Mouse (Mus musculus) limb, embryonic 15.5 days (tissue): Measurements from ENCODE around the gene Dr1. TPM values are rescaled to one million over a fixed set of nuclear protein-coding genes. Genes with fewer than 3 reads are reported as not detected.
"Not testable (repeated sequence)": the region's sequence is repeated elsewhere in the genome, so short reads cannot be mapped to it uniquely, and the experiment has no call there.

ENCODE experiments used
- ATAC-seq: fragments of 200-750 bp; cut with Nextera tagmentation; 2 replicates; pipeline ENCODE4 v1.8.0; 2017; ENCODE audit warnings: low read depth, moderate TSS enrichment; ENCODE audit not compliant: insufficient number of reproducible peaks, low FRiP score, low TSS enrichment
- H3K27ac ChIP-seq: fragments of 300-500 bp; sonication (generic); 2 replicates; pipeline ENCODE4 v1.5.1; 2015; ENCODE audit warnings: moderate library complexity, mild to moderate bottlenecking, inconsistent platforms
- H3K27me3 ChIP-seq: fragments of 300-500 bp; sonication (generic); 2 replicates; pipeline ENCODE4 v1.6.1; 2015; ENCODE audit warnings: inconsistent platforms
- H3K36me3 ChIP-seq: fragments of 300-500 bp; sonication (generic); 2 replicates; pipeline ENCODE4 v1.6.1; 2015; ENCODE audit warnings: inconsistent platforms
- H3K4me1 ChIP-seq: fragments of 300-500 bp; sonication (generic); 2 replicates; pipeline ENCODE4 v1.6.1; 2015; ENCODE audit warnings: inconsistent platforms
- H3K4me2 ChIP-seq: fragments of 300-500 bp; sonication (generic); 2 replicates; pipeline ENCODE4 v1.6.1; 2015; ENCODE audit warnings: mild to moderate bottlenecking, inconsistent platforms
- H3K4me3 ChIP-seq: fragments of 300-500 bp; sonication (generic); 2 replicates; pipeline ENCODE4 v1.5.1; 2015; ENCODE audit warnings: mild to moderate bottlenecking, inconsistent platforms
- H3K9ac ChIP-seq: fragments of 300-500 bp; sonication (generic); 2 replicates; pipeline ENCODE4 v1.6.1; 2015; ENCODE audit warnings: inconsistent platforms
- H3K9me3 ChIP-seq: fragments of 300-500 bp; sonication (generic); 2 replicates; pipeline ENCODE4 v1.6.1; 2016; ENCODE audit warnings: inconsistent platforms
- WGBS: fragments of 180-500 bp; shearing (Covaris S2); methylation state at CpG from one replicate; pipeline ENCODE4 v1.1.7; 2015; 5-methylcytosine and 5-hydroxymethylcytosine counted together
- polyA plus RNA-seq: library from polyadenylated mRNA; unstranded; fragments of >200 nt; fragmentation: Nextera tagmentation; extraction: Ambion mirVana; gene quantifications from 2 replicates; pipeline ENCODE4 v1.2.1, GENCODE M21; 2015

Gene Dr1
- 45.1 and 47.4 TPM in 2 replicates for polyA plus RNA-seq

DNA sequence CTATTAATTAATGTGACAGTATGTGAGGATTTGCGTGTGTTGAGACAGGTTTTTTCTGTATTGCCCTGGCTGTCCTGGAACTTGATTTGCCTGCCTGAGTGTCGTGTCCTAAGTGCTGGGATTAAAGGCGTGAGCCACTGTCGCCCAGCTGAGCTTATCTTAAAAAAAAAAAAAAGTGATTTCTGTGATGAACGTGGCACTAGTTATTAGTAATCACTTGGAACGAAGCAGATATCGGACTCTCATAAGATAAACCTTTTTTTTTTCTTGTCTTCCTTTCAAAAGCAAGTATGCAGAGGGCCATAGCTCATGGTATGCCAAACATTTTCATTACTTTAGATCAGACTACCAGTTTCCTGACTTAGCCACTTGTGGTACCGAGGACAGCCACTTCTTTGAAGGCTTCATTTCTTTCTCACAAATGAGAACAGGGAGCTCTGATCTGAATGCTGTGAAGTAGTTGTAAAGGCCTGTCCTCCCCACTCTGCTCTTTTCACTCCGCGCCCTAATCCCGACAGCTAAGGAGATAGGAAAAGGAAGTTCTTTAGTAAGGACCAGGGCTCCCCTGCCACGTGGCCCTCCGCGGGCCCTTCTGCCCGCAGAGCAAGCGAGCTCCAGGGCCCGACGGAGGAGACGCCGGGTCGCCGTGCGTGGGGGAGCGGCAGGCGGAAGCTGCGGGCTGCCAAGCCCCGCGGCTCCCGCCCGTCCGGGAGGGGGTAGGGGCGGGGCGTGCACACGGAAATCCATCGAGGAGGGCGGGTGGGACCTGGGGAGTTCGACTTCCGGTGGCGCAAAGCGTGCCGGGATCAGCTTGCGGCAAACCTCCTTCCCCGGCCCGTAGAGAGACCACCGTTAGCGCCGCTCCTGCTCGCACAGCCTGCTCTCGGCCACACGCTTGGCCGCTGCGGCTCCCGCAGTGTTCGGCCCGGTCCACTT lies at the start of gene Dr1:
TSS of gene Dr1 (plus strand) at position 771 of the 936 bp plus-strand sequence.
- H3K9ac ChIP-seq = peak within 1 kb of the TSS; percentile 97
- peaks cover 7% of the 10 kb centered on the region; the same call in 1 of the 2 replicates for H3K36me3 ChIP-seq
- 2% methylated on average over 55 of the region's 55 CpGs for WGBS
- H3K4me3 ChIP-seq = peak within 1 kb of the TSS; percentile 98
- H3K27ac ChIP-seq = peak within 1 kb of the TSS; percentile 95
- ATAC-seq = peak; percentile 96
- H3K4me2 ChIP-seq = peak within 1 kb of the TSS; percentile 74
- no peaks in the 10 kb centered on the region for H3K27me3 ChIP-seq
- peaks cover 13% of the 10 kb centered on the region; the same call in 1 of the 2 replicates for H3K4me1 ChIP-seq
- no peaks in the 10 kb centered on the region for H3K9me3 ChIP-seq

DNA sequence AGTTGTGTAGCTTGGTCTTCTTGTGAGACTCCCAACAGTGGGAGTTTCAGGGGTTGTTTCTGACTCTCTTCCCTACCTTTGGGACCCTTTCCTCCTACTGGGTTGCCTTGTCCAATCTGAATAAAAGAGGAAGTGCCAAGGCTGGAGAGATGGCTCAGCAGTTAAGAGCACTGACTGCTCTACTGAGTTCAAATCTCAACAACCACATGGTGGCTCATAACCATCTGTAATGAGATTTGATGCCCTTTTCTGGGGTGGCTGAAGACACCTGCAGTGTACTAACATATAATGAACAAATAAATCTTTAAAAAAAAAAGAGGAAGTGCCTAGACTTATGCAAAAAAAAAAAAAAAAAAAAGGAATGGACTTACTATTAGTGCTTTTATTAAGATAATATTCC lies 44.6 kb upstream of the Dr1 start:
- Histone ChIP-seq H3K36me3 (no peaks in the 10 kb centered on the region), H3K9me3 (no peaks in the 10 kb centered on the region), H3K4me2 (no peak overlapping the region), H3K4me1 (no peaks in the 10 kb centered on the region), H3K27ac (no peak overlapping the region), H3K27me3 (no peaks in the 10 kb centered on the region), H3K9ac (no peak overlapping the region), H3K4me3 (no peak overlapping the region)
- no peak for ATAC-seq

DNA sequence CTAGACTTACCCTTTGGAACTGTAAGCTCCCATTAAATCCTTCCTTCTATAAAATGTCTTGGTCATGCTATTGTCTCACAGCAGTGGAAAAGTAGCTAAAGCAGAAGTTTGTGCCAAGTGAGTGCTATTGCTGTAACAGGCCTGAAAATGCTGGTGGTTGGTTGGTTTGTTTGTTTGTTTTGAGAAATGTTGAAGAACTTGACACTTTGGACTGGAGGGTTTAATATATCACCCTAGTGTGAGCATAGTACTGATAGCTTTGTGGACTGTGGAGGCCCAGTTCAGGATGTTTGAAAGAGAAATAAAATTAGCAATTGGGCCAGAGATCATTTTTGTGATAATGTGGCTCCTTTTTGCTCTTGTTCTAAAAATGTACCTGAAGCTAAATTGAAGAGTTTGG lies 42.5 kb upstream of the Dr1 start:
- ATAC-seq = no peak
- Histone ChIP-seq H3K36me3 (no peaks in the 10 kb centered on the region), H3K9me3 (no peaks in the 10 kb centered on the region), H3K4me3 (no peak overlapping the region), H3K27me3 (no peaks in the 10 kb centered on the region), H3K27ac (no peak overlapping the region), H3K9ac (no peak overlapping the region), H3K4me1 (no peaks in the 10 kb centered on the region), H3K4me2 (no peak overlapping the region)

DNA sequence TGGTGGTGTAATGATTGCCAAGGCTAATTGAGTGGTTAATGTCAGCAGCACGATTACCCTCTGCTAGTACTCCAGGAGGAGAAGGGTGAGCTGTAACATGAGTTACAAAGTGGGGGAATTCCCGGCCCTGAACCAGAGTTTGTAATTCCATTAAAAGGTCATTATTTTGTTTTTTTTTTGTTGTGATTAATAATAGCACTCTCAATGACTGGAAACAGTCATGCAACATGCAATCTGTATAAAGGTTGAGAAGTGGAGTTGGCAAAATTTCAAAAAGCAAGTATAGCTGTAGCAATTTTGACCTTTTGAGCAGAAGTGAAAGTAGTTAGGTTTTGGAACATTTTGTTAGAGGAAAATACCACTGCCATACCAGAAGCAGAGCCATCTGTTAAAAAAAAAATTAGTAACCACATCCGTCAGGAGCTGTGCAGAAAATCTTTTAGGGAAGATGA lies 22.4 kb upstream of the Dr1 start:
- Histone ChIP-seq H3K9ac (no peak overlapping the region), H3K4me1 (no peaks in the 10 kb centered on the region), H3K9me3 (no peaks in the 10 kb centered on the region), H3K27me3 (no peaks in the 10 kb centered on the region), H3K4me3 (no peak overlapping the region), H3K36me3 (no peaks in the 10 kb centered on the region), H3K27ac (no peak overlapping the region), H3K4me2 (no peak overlapping the region)
- no peak for ATAC-seq
- 47% methylated on average over 3 of the region's 3 CpGs for WGBS

DNA sequence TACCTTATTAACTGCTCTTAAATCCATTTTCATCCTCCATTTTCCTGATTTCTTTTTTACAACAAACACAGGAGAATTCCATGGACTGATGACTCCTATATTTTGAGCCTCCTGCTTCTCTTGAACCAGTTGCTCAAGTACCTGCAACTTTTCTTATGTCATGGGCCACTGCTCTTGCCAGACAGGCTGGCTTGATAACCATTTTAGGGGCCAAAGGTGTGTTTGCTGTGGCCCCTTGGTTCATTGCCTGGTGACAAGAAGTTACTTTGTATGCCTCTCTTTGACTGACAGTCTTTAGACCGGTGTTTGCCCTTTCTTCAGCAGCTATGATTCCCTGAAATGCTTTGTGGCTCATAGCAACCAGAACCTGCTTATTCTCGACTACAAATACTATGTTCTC lies 18.7 kb upstream of the Dr1 start:
- Histone ChIP-seq H3K4me3 (no peak overlapping the region), H3K36me3 (no peaks in the 10 kb centered on the region), H3K9ac (no peak overlapping the region), H3K4me1 (no peaks in the 10 kb centered on the region), H3K9me3 (no peaks in the 10 kb centered on the region), H3K4me2 (no peak overlapping the region), H3K27ac (no peak overlapping the region), H3K27me3 (no peaks in the 10 kb centered on the region)
- ATAC-seq = no peak
- 66% methylated on average over 2 of the region's 2 CpGs for WGBS

DNA sequence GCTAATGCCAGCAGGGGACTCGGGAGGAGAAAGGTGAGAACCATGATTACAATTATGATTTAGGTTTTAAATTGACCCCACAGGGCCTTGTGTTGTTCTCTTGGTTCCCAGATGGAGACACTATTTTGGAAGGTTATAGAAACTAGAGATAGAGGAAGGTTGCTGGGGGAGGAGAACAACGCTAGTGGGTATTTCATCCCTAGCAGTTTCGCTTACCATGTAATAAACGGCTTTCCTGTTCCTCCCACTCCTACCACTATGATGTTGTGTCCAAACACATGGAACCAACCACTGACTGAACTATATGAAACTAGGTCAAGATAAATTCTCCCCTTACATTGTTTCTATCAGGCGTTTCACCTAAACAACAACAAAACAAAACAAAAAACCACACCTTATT lies 13.4 kb upstream of the Dr1 start:
- Histone ChIP-seq H3K4me2 (no peak overlapping the region), H3K27ac (no peak overlapping the region), H3K4me1 (no peaks in the 10 kb centered on the region), H3K36me3 (no peaks in the 10 kb centered on the region), H3K27me3 (no peaks in the 10 kb centered on the region), H3K9me3 (no peaks in the 10 kb centered on the region), H3K4me3 (no peak overlapping the region), H3K9ac (no peak overlapping the region)
- WGBS = 70% methylated on average over 5 of the region's 5 CpGs
- no peak for ATAC-seq

DNA sequence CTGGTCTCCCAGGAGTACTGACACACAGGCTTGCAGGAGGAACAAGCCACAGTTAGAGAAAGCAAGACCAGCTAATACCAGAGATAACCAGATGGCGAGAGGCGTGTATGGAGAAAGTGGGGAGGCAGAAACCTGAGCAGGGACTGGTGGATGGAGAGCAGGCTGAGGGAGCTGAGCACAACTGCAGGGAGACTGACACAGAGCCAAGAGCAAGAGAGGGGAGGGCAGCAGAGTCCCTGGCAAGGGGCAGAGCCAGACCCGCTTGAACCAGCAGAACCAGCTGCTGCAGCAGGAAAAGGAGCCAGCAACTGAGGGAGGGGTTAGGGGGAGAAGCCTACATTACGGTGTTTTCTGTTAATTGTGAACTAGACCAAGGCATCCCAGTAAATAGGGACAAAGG lies 6.0 kb upstream of the Dr1 start:
- H3K4me2 ChIP-seq = no peak overlapping the region; the same call in 1 of the 2 replicates
- H3K36me3 ChIP-seq = no peaks in the 10 kb centered on the region
- H3K4me1 ChIP-seq = peaks cover 4% of the 10 kb centered on the region
- H3K9ac ChIP-seq = no peak overlapping the region
- no peak overlapping the region for H3K4me3 ChIP-seq
- H3K27ac ChIP-seq = peak overlapping the region; percentile 54; the same call in 1 of the 2 replicates
- no peak for ATAC-seq
- H3K27me3 ChIP-seq = no peaks in the 10 kb centered on the region
- WGBS = 27% methylated on average over 4 of the region's 4 CpGs
- H3K9me3 ChIP-seq = no peaks in the 10 kb centered on the region

DNA sequence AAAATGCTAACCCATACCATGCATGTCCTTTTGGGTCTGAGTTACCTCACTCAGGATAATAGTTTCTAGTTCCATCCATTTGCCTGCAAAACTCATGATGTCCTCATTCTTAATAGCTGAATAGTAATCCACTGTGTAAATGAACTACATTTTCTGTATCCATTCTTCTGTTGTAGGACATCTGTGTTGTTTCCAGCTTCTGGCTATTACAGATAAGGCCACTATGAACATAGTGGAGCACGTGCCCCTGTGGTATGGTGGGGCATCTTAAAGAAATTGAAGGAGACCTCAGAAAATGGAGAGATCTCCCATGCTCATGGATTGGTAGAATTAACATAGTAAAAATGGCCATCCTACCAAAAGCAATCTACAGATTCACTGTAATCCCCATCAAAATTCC lies 4.9 kb upstream of the Dr1 start:
- ATAC-seq, H3K27me3 ChIP-seq, H3K9ac ChIP-seq, H3K9me3 ChIP-seq, H3K27ac ChIP-seq, H3K36me3 ChIP-seq, H3K4me1 ChIP-seq, H3K4me3 ChIP-seq, H3K4me2 ChIP-seq: not testable (repeated sequence)
- WGBS = 87% methylated on average over 1 of the region's 1 CpGs

DNA sequence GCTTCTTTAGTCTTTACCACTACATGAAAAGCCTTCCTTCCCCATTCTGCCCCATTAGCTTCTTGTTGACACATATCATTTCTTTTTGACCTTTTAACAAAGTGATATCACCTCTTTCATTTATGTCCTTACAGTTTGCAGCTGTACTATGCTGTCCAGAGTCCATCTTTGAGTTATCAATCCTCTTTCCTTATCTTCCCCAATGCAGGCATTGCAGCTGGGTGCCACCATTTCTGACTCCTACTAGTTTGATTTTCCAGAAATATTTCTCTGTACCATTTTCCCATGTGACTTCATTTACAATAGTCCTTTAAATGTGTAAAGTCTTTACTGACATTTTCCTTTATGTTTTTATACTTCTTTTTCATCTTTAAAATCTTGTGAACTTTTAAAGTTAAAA lies 1.7 kb upstream of the Dr1 start:
- no peak overlapping the region for H3K4me2 ChIP-seq
- no peak overlapping the region for H3K27ac ChIP-seq
- H3K9me3 ChIP-seq = no peaks in the 10 kb centered on the region
- no peaks in the 10 kb centered on the region for H3K36me3 ChIP-seq
- no peaks in the 10 kb centered on the region for H3K27me3 ChIP-seq
- H3K9ac ChIP-seq = no peak overlapping the region
- H3K4me3 ChIP-seq = no peak overlapping the region
- H3K4me1 ChIP-seq = peaks cover 17% of the 10 kb centered on the region
- ATAC-seq = no peak

DNA sequence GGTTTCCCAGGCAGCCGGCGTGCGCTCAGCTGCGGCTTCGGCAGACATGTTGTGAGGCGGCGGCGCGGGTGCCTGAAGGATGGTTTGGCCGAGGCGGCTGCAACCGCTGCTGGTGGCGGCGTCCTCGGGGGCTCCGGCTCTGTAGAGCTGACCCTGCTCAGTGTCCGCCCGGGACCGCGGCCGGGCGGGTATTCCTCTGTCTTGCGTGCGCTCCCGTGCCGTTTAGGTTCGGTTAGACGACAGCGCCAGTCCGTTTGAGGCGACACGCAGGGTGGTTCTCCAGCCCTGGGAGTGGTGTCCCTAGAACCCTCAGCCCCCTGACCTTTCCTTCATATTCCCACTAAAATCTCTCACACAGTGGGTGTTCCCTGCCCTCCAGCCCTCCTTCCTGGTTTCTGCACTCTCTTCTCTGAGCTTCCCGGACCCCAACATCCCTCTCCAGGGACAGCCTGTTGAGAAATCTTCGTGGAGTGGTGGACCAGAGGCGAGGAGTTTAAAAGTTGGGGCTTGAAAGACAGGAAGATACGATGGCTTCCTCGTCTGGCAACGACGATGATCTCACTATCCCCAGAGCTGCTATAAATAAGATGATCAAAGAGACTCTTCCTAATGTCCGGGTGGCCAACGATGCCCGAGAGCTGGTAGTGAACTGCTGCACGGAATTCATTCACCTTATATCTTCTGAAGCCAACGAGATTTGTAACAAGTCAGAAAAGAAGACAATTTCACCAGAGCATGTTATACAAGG lies 540 bp downstream of the Dr1 start:
- peak; percentile 48 for ATAC-seq
- Histone ChIP-seq H3K4me2 (peak overlapping the region; percentile 74), H3K4me1 (peaks cover 13% of the 10 kb centered on the region; the same call in 1 of the 2 replicates), H3K27me3 (no peaks in the 10 kb centered on the region), H3K9me3 (no peaks in the 10 kb centered on the region), H3K27ac (peak overlapping the region; percentile 95), H3K36me3 (peaks cover 9% of the 10 kb centered on the region; the same call in 1 of the 2 replicates), H3K4me3 (peak overlapping the region; percentile 98), H3K9ac (peak overlapping the region; percentile 97)
- WGBS = under 1% methylated on average over 44 of the region's 44 CpGs

DNA sequence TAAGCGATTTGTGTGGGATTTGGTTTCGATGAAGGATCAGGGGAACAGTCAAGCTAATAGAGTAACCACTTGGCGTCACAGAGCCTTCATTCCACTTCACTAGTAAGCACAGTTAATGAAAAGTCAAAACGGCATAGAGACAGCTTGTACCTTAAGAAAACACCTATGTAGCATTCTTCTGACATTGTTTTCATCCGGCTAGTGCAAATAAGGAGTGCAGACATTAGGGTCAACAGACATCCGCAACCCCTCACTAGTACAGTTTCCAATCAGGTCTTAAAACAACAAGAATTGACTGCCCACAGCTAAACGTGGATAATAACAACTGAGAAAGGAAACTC lies 1.1 kb downstream of the Dr1 start:
- H3K4me2 ChIP-seq = peak overlapping the region; percentile 74
- 11% methylated on average over 7 of the region's 7 CpGs for WGBS
- H3K27me3 ChIP-seq = no peaks in the 10 kb centered on the region
- H3K4me1 ChIP-seq = peaks cover 13% of the 10 kb centered on the region; the same call in 1 of the 2 replicates
- no peaks in the 10 kb centered on the region for H3K9me3 ChIP-seq
- peak overlapping the region; percentile 97 for H3K9ac ChIP-seq
- H3K27ac ChIP-seq = no peak overlapping the region; the same call in 1 of the 2 replicates
- peaks cover 9% of the 10 kb centered on the region; the same call in 1 of the 2 replicates for H3K36me3 ChIP-seq
- H3K4me3 ChIP-seq = peak overlapping the region; percentile 98
- no peak for ATAC-seq

DNA sequence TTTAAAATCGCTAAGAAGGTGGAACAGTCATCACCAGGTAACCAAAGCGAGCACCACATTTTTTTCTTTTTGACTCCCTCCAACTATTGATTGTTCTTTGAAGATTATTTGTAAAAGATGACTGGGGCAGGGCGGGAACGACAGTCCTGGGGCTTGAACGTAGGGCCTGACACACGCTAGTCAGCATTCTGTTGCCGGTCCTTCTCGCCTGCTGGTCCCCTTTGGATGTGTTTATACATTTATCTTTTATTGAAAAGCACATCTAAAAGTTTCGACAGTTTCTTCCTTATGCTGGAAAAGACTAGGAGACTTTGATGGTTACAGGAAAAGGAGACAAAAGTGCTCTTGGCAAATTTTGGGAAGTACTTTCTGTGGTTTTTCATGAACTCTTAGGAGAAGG lies 1.7 kb downstream of the Dr1 start:
- H3K27ac ChIP-seq = no peak overlapping the region
- no peaks in the 10 kb centered on the region for H3K9me3 ChIP-seq
- H3K4me1 ChIP-seq = peaks cover 13% of the 10 kb centered on the region; the same call in 1 of the 2 replicates
- no peaks in the 10 kb centered on the region for H3K27me3 ChIP-seq
- H3K36me3 ChIP-seq = peaks cover 13% of the 10 kb centered on the region
- peak overlapping the region; percentile 74 for H3K4me2 ChIP-seq
- H3K4me3 ChIP-seq = peak overlapping the region; percentile 98
- 38% methylated on average over 9 of the region's 9 CpGs for WGBS
- ATAC-seq = no peak
- peak overlapping the region; percentile 97; the same call in 1 of the 2 replicates for H3K9ac ChIP-seq
